Mouse (Mus musculus) spleen, adult 2 months (tissue): ENCODE data around the gene Uchl1. TPM values are rescaled to one million over a fixed set of nuclear protein-coding genes. Genes with fewer than 3 reads are reported as not detected.

Source experiments
- DNase-seq, 2 experiments: peaks; one replicate each; pipeline versions ENCODE4 v3.0.0 to v3.0.0-alpha.2; 2012 to 2021; ENCODE audit warnings: low spot score in 2 of 2, low read depth in 1 of 2
- H3K27ac ChIP-seq: fragments of 200-500 bp; 2 replicates; pipeline ENCODE4 v1.5.1; 2012; ENCODE audit warnings: low read length, inconsistent platforms; ENCODE audit not compliant: insufficient read depth
- H3K27me3 ChIP-seq: fragments of 200-500 bp; 2 replicates; pipeline ENCODE4 v1.6.1; 2012; ENCODE audit warnings: mild to moderate bottlenecking, moderate library complexity, low read length, inconsistent platforms; ENCODE audit not compliant: control insufficient read depth, insufficient read depth
- H3K36me3 ChIP-seq: fragments of 200-500 bp; 2 replicates; pipeline ENCODE4 v1.6.1; 2012; ENCODE audit warnings: mild to moderate bottlenecking, low read length, inconsistent platforms; ENCODE audit not compliant: control insufficient read depth, insufficient read depth
- H3K4me1 ChIP-seq: fragments of 200-500 bp; 2 replicates; pipeline ENCODE4 v1.6.1; 2011; ENCODE audit warnings: inconsistent platforms; ENCODE audit not compliant: control insufficient read depth, insufficient read depth, insufficient read length
- H3K4me3 ChIP-seq: fragments of 200-500 bp; 2 replicates; pipeline ENCODE4 v1.5.1; 2011; ENCODE audit warnings: mild to moderate bottlenecking, inconsistent platforms; ENCODE audit not compliant: insufficient read depth, insufficient read length; ENCODE audit errors: extremely low read depth
- CTCF ChIP-seq: fragments of 200-500 bp; IDR thresholded peaks from 2 replicates; pipeline ENCODE4 v1.5.1; 2011; ENCODE audit warnings: mild to moderate bottlenecking, inconsistent platforms; ENCODE audit not compliant: insufficient read depth, insufficient read length, insufficient replicate concordance; ENCODE audit errors: extremely low read depth
- POLR2A ChIP-seq: fragments of 200-500 bp; IDR thresholded peaks from 2 replicates; pipeline ENCODE4 v1.6.1; 2011; ENCODE audit warnings: low read depth, low read length, inconsistent platforms
- WGBS: fragments of 180-500 bp; shearing (Covaris S2); methylation state at CpG from one replicate; pipeline ENCODE4 v1.1.7; 2018; 5-methylcytosine and 5-hydroxymethylcytosine counted together
- polyA plus RNA-seq: library from polyadenylated mRNA; depleted of rRNA; stranded (reverse); fragments of >200 nt; gene quantifications from 2 replicates; pipeline ENCODE4 v1.2.3, GENCODE M21; 2012; rRNA removed

The Uchl1 gene
- polyA plus RNA-seq, 1 experiment = 1.1 TPM

DNA sequence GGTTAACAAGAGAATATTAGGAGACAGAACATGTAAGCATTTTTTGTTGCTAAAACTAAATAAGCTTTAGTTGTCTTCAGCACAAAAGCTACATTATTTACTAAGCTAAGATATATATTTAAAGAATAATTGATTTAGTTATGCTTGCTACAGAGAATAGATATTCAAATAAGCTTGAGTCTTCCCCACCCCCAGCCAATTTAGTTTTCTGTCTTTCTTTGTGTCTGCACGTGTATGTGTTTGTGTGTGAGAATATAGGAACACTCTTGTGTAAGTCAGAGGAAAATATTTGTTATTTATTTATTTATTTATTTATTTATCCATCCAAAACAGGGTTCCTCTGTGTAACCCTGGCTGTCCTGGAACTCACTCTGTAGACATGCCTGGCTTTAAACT lies 55.4 kb downstream of the Uchl1 start:
- 86% methylated on average over 1 of the region's 1 CpGs for WGBS
- no peak for TF ChIP-seq POLR2A
- no peak for TF ChIP-seq CTCF

DNA sequence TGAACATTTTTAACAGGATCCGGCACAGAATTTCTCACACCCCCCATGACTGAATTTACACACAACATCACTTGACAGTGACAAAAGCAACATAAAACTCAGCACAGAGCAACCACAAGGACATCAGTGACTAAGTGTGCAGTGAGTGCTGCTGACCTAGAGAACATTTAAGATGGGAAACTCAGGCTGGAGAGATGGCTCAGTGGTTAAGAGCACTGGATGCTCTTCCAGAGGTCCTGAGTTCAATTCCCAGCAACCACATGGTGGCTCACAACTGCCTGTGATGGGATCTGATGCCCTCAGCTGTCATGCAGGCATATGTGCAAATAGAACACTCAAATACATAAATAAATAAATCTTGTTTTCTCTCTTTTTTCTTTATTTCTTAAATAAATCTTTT lies 57.7 kb downstream of the Uchl1 start:
- Histone ChIP-seq H3K27ac (no peak overlapping the region), H3K36me3 (no peaks in the 10 kb centered on the region), H3K4me3 (no peak overlapping the region), H3K27me3 (0 out of 2 replicates have a peak, but pooled peaks cover 1% of the 10 kb centered on the region), H3K4me1 (no peaks in the 10 kb centered on the region)
- TF ChIP-seq CTCF (no peak), POLR2A (no peak)
- WGBS = 90% methylated on average over 1 of the region's 1 CpGs
- DNase-seq = no peak

More for the DNA sequence above, 55.4 kb downstream of the Uchl1 start:
- no peaks in the 10 kb centered on the region for H3K4me1 ChIP-seq
- no peaks in the 10 kb centered on the region for H3K36me3 ChIP-seq
- H3K4me3 ChIP-seq = no peak overlapping the region
- H3K27ac ChIP-seq = no peak overlapping the region
- DNase-seq = no peak
- H3K27me3 ChIP-seq = 0 out of 2 replicates have a peak, but pooled peaks cover 1% of the 10 kb centered on the region

Other genes with a start within 250 kb of the Uchl1 start
- gene Apbb2, start 57.3 kb upstream of the Uchl1 start, polyA plus RNA-seq = 2.6 and 3.2 TPM in 2 replicates
- gene Limch1, start 69.7 kb downstream of the Uchl1 start, polyA plus RNA-seq = 7.1 and 7.8 TPM in 2 replicates